Mouse (Mus musculus): ENCODE measurements around the gene Grcc10.
A peak's percentile ranks its signal among the peaks of the same experiment; 100 is the strongest.

Grcc10 gene

GRCm38 (mm10) chr6:124729850-124730705 is 11.1 kb downstream of the Grcc10 start:
- DNase-seq, result no peak

DNA sequence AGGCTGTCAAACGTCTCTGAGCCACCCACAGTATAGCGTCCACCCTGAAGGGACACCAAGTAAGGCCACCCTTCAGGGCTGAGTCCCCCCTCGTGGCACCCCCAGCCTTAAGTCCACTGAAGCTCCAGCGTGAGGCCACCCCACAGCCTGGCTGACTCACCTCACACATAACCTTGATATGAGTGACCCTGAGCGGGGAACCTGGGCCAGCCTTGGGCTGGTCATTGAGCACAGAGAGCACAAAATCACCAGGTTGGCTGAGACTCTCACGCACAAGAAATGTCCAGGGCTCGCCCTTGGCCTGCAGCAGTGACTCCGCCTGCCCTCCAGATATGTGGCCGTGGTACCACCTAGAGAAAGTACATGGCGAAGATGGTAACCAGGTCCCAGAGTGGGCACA is 12.6 kb downstream of the Grcc10 start:
- DNase-seq, result no peak

DNA sequence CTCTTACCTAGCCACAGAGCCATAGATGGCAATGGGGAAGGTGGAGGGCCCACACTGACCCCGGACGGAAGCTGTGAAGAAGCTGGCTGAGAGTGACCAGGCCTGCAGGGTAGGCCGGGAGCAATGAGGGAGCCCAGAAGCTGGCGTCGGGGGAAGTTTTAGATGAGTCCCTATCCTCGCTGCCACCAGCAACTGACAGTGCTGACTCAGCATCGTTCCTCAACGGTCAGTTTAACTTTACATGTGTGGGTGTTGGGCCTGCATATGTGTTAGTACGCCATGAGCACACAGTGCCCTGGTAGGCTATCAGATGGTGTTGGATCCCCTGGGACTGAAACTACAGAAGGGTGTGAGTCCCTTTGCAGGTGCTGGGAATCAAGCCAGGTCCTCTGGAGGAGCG is 16.7 kb downstream of the Grcc10 start:
- DNase-seq, result no peak

DNA sequence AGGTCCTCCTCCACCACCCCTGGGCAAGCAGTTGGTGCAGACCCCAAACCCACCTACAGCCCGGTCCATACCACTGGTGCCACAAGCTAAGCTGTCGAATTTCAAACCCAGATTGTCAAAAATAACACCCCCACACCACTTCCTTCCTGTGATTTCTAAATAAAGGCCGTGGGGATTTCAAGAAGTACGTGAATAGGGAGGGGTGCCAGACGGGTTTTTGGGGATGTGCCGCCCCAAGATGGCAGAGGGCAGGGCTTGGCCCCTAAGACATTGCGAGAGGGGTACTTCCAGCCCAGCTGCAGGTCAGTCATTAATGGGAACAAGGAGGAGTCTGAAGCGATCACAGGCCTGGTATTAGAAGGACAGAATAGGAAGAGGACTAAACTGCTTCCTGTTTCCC is 17.6 kb downstream of the Grcc10 start:
- no peak for DNase-seq

DNA sequence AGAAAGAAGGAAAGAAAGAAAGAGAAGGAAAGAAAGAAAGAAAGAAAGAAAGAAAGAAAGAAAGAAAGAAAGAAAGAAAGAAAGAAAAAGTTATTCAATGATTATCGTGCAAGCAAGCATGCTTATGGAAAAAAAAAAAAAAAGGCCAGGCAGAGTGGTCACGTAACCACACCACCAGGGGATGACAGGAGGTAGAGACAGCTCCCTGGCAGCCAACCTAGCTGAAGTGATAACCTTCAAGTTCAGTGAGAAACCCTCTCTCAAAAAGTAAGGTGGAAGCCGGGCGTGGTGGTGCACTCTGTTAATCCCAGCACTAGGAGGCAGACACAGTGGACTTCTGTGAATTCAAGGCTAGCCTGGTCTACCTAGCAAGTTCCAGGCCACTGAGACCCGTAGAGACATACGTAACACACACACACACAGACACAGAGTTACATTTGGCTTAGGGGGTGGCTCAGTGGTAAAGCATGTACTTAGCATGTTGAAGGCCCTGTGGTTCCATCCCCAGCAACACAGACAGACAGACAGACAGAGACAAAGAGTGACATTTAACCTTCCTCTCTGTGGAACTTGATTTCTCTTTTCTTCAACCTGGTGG is 18.2 kb downstream of the Grcc10 start:
- DNase-seq, result no peak

DNA sequence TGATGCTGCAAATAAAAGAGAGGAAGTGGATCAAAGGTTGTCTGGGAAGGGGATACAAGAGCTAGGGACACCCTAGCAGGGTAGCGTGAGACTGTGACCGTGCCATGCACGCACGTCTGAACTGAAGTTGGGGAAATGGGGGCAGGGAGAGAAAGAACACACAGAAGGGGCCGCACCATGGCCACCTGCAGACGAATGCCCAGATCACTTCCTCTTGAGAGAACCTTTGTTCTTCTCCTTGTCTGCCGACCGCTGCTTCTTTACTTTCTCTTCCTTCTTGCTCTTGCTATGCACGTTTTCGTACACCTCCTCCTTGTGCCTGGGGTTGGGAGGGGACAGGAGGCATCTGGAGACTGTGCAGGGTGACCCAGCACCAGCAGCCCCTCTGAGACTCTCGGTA is 20.3 kb downstream of the Grcc10 start:
- DNase-seq, result no peak

- DNase-seq, result no peak
Observed at GRCm38 (mm10) chr6:124719354-124719978, 21.7 kb downstream of the Grcc10 start.

GRCm38 (mm10) chr6:124718703-124719102 is 22.5 kb downstream of the Grcc10 start:
- peak; percentile 69 for DNase-seq

GRCm38 (mm10) chr6:124717968-124718367 is 23.2 kb downstream of the Grcc10 start:
- DNase-seq, result no peak

DNA sequence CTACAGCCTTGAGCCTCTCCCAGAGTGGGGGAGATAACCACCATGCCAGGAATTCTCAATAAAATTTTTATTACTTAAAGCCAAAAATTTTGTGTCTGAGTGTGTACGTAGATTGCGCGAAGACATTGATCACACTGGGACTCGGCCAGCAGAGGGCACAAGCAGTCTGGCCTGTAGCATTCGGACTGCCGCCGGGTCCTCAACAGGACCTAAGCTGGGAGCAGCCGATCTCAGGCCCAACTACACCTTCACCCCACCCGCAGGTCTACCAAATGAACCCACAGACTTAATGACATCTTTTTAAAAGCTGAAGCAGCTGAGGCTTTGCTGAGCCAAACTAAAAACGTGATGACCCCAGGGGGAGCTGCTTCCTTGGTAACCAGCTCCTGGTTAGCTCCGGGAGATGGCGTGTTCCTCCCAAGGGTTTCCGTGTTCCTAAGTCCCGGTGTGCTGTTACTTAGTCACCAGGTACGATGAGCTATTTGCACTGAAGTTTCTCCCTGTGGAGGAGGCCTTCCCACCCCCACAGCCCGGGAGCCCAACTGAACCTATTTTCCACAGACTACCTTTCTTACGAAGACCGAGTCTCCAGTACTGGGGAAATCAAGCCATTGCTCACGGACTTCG is 24.2 kb downstream of the Grcc10 start:
- peak; percentile 26 for DNase-seq

- DNase-seq, result no peak
Observed at GRCm38 (mm10) chr6:124712918-124713317, 28.3 kb downstream of the Grcc10 start.

DNA sequence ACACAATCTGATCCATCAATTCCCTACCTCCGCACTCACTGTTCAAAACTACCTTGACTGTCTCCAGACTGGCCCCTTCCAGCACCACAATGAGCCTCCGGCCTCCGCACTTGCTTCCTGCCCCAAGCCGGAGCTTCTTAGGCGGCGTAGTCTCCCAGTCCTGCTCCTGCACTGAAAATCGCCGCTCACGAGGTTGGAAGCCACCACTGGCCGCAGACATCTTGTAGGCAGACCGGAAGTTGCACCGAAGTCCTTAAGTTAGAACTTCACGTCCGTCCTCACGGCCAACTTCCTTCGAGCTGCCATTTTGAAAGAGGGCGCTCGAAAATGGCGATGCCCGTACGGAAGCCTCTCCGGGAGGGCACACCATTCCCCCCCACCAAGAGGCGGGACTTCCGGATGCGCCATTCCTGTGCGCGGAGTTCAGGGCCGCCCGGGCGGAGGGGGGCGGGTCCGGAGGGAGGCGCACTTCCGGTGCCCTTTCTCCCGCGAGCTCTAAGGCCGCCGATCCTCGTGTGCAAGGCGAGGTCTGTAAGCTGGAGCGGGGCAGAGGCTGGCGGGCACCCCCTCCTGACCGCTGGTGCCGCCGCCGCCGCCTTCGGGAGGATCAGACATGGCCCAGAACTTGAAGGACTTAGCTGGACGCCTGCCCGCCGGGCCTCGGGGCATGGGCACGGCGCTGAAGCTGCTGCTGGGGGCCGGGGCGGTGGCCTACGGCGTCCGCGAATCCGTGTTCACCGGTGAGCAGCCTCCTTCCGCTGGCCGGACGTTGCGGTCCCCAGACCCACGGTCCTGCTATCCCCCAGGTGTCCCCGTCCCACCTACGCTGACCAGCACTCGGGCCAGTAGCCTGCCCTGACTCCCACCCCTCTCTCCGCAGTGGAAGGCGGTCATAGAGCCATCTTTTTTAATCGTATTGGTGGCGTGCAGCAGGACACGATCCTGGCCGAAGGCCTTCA is 29.1 kb downstream of the Grcc10 start, which contains the start of the genes Emg1 and Phb2:
Gene Emg1, minus strand, starts transcription at position 355 of the 959 bp plus-strand sequence.
Gene Phb2, plus strand, starts transcription at position 513 of the 959 bp plus-strand sequence.
- peak; percentile 97 for DNase-seq

DNA sequence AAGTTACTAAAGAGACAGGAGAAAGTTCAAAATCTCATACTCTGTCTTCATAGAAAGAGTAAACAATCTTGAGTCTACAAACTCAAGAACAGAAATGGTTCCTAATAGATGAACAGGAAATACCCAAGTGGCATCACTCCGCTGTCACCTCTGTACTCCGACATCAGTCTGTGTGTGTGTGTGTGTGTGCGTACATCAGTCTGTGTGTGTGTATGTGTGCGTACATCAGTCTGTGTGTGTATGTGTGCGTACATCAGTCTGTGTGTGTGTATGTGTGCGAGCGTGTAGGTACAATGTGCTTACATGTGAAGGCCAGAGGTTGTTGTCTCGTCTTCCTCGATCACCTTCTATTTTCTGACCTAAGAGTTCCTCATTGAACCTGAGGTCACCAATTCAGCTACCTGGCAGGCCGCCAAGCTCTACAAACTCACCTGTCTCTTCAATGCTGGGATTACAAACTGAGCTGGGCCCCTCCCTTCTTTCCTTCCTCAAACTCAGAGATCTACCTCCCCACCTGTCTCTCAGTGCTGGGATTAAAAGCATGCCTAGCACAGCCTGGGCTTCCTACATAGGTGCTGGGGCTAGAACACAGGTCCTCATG is 32.8 kb downstream of the Grcc10 start:
- DNase-seq, result no peak

DNA sequence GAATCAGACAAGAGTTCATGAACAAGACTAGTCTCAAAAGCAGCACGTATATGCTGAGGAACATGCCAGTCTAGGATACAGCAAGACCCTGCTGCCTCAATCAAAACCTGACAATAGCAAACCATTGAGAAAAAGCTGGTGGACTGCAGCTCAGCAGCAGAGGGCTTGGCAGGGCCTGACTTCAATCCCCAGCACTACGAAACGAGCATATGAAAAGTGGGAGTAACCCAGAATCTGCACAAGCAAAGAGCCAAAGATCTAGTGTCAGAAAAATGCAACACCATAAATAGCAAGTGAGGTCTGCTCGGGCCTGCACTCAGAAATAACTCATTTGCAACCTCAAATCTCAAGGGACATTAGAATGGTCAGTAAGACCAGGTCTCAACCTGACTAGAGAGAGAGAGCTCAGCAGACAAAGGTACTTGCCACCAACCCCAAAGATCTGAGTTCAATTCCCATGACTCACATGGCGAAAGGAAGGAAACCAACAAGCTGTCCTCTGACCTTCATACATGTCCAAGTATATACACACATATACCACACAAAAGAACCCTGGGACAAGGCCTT is 35.0 kb downstream of the Grcc10 start:
- no peak for DNase-seq

DNA sequence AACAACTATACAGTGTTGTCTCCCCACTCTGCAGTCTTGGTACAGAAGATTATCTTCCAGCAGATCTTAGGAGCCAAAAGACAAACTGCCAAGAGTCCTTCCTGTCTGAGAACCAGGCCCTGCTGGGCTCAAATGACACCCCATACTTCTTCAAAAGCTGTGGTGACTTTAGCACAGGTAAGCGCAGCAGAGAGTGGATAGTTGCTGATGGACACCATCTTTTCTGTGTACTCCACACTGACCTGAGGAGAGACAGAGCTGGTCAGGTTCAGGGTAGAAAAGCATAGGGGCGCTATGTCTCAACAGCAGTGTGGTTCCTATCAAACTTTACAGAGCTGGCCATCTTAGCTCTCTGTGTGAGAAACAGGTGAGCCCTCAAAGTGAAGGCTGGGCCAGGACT is 36.8 kb downstream of the Grcc10 start:
- no peak for DNase-seq

- no peak for DNase-seq
Observed at GRCm38 (mm10) chr6:124703789-124704188, 37.4 kb downstream of the Grcc10 start.

DNA sequence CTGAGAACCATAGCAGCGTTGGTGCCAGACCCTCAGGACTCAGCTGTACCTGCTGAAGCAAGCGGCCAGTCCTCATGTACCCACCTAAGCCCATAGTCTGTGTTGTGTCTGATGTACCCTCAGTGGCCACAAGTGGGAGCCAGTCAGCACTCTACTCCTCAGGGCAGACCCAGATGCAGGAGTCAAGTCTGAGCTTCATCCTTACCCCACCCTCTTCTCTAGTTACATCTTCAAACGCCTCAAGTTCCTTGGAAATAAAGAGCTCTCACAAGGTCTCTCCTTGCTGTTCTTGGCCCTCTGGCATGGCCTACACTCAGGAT is 38.4 kb downstream of the Grcc10 start:
- peak; percentile 64 for DNase-seq

- no peak for DNase-seq
Observed at GRCm38 (mm10) chr6:124702102-124702783, 38.9 kb downstream of the Grcc10 start.

DNA sequence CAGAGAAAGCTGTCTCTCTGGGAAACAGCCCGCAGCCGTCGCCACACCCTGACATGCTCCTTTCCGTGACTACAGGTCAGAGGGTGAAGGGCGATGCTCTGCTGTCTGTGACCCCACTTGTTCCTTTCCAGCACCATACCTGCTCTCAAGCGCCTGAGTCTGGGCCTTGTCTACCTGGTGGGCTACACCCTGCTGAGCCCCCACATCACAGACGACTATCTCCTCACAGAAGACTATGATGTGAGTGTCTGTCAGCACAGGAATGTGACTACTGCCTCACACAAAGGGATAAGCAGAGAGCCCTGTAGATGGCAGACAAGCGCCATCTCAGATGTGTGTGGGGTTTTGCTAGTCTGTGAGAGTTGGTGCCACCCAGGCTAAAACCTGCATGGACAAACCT is 39.8 kb downstream of the Grcc10 start:
- no peak for DNase-seq

- peak; percentile 74 for DNase-seq
Observed at GRCm38 (mm10) chr6:124699962-124700610, 41.1 kb downstream of the Grcc10 start.

All from kidney, adult 11 months (tissue).